Mouse (Mus musculus) c-Kit-positive CD71-negative TER-119-negative erythroid progenitor cells, embryonic 14.5 days (primary cell): Measurements from ENCODE around the gene Gas2l1.

Experiments
- DNase-seq: peaks from one replicate; pipeline ENCODE4 v3.0.0-alpha.2; 2013; ENCODE audit warnings: low read depth

Gene Gas2l1

GRCm38 (mm10) chr11:5042645-5043381 lies 22.3 kb downstream of the Gas2l1 start:
- no peak for DNase-seq

- DNase-seq: no peak
Measured at GRCm38 (mm10) chr11:5041144-5041780, 23.9 kb downstream of the Gas2l1 start.

GRCm38 (mm10) chr11:5040585-5040984 lies 24.5 kb downstream of the Gas2l1 start:
- no peak for DNase-seq

GRCm38 (mm10) chr11:5037146-5037854 lies 27.8 kb downstream of the Gas2l1 start:
- no peak for DNase-seq

GRCm38 (mm10) chr11:5035421-5035820 lies 29.7 kb downstream of the Gas2l1 start:
- no peak for DNase-seq

GRCm38 (mm10) chr11:5033136-5033535 lies 32.0 kb downstream of the Gas2l1 start:
- no peak for DNase-seq

GRCm38 (mm10) chr11:5032706-5033105 lies 32.4 kb downstream of the Gas2l1 start:
- DNase-seq: no peak

GRCm38 (mm10) chr11:5028228-5028627 lies 36.9 kb downstream of the Gas2l1 start:
- no peak for DNase-seq

GRCm38 (mm10) chr11:5025108-5025507 lies 40.0 kb downstream of the Gas2l1 start:
- DNase-seq: no peak

- no peak for DNase-seq
Measured at GRCm38 (mm10) chr11:5017506-5017905, 47.6 kb downstream of the Gas2l1 start.

- no peak for DNase-seq
Measured at GRCm38 (mm10) chr11:5016286-5016685, 48.8 kb downstream of the Gas2l1 start.

GRCm38 (mm10) chr11:5015720-5016119 lies 49.4 kb downstream of the Gas2l1 start:
- no peak for DNase-seq

- no peak for DNase-seq
Measured at GRCm38 (mm10) chr11:5012213-5012715, 52.9 kb downstream of the Gas2l1 start.

- DNase-seq: no peak
Measured at GRCm38 (mm10) chr11:5011480-5011879, 53.6 kb downstream of the Gas2l1 start.

- DNase-seq: no peak
Measured at GRCm38 (mm10) chr11:5010205-5010604, 54.9 kb downstream of the Gas2l1 start.

GRCm38 (mm10) chr11:5009354-5010074 lies 55.6 kb downstream of the Gas2l1 start:
- no peak for DNase-seq

- DNase-seq: no peak
Measured at GRCm38 (mm10) chr11:5008867-5009266, 56.3 kb downstream of the Gas2l1 start.

GRCm38 (mm10) chr11:5007186-5007585 lies 57.9 kb downstream of the Gas2l1 start:
- no peak for DNase-seq

- DNase-seq: no peak
Measured at GRCm38 (mm10) chr11:5005528-5005927, 59.6 kb downstream of the Gas2l1 start.
